Mouse (Mus musculus) Patski (cell line): ENCODE results near the gene Ifnz. TPM values are rescaled to one million over a fixed set of nuclear protein-coding genes. Genes with fewer than 3 reads are reported as not detected.
"Not testable (repeated sequence)": the region's sequence is repeated elsewhere in the genome, so short reads cannot be mapped to it uniquely, and the experiment has no call there.

Source experiments
- ATAC-seq: fragments of 100-300 bp; one replicate; pipeline ENCODE4 v1.8.0; 2021
- CTCF ChIA-PET: fragments of 350-600 bp; sonication (Branson Sonifier 250); formaldehyde crosslinking; loops from one replicate; lab custom pipeline; 2022; ENCODE audit warnings: inconsistent platforms; lab: Charles Lee
- POLR2A ChIA-PET: fragments of 350-600 bp; sonication (Branson Sonifier 250); formaldehyde crosslinking; loops from one replicate; lab custom pipeline; 2022; ENCODE audit warnings: antibody characterized with exemption, inconsistent platforms; lab: Charles Lee
- DNase-seq: peaks from one replicate; pipeline ENCODE4 v3.0.0-alpha.2; 2011; ENCODE audit warnings: low read depth, low spot score
- H3K27me3 ChIP-seq: fragments of 371-371 bp; one replicate; pipeline ENCODE4 v1.5.1; 2021
- CTCF ChIP-seq: fragments of 100-300 bp; IDR thresholded peaks from one replicate; pipeline ENCODE4 v1.5.1; 2021
- in situ Hi-C: fragments of 300-500 bp; cut with MboI; formaldehyde crosslinking; loops from 3 replicates; pipeline ENCODE4 v1.11.1; 2018; ENCODE audit warnings: low pct_unique_long_range_greater_than_20kb, mixed read lengths
- polyA plus RNA-seq: library from polyadenylated mRNA; unstranded; gene quantifications from one replicate; pipeline ENCODE4 v1.2.3, GENCODE M21; 2021

Ifnz gene
- polyA plus RNA-seq, 1 experiment from 2014 or later: not detected

DNA sequence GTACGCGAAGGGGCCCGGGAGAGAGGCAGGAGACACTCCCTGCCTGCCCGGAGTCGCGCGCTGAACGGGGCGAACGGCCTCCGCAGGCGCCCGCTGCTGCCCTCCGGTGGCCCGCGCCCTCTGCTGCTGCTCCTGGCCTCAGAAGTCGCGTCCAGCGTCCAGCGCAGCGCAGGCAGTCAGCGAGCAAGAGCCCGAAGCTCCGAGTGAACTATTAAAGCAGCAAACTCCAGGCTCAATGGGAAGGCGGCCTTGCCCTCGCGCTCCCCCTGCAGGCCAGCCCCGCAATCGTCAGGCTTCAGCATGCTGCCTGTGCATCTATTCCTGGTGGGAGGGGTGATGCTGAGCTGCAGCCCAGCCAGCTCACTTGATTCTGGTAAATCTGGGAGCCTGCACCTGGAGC is 21.0 kb downstream of the Ifnz start, which contains the start of gene Gm13287:
TSS of gene Gm13287 (plus strand) at position 301 of the 400 bp plus-strand sequence.
- ATAC-seq, DNase-seq, CTCF ChIA-PET: not testable (repeated sequence)

DNA sequence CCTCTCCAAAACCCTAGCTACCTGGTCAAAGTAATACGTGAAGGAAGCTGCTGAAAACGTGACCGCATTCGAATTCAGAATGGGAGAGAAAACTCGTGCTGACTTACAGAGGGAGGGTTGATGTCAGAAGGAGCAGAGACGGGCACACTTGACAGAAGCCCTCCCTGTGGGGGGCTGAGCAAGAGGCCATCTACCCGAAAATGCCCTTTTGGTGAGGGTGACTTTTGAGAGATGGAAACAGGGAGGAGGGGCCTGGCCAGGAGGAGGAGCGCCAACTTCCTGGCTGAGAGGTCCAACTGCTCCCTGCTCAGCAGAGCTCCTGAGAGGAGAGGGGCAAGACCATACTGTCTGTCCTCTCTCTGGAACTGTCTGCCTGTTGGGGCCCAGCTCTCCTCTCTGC is 23.3 kb downstream of the Ifnz start, which contains the start of gene Gm13288:
TSS of gene Gm13288 (plus strand) at position 301 of the 400 bp plus-strand sequence.
- CTCF ChIA-PET, POLR2A ChIA-PET, ATAC-seq, in situ Hi-C loops, DNase-seq, H3K27me3 ChIP-seq: not testable (repeated sequence)

More for the DNA sequence above, 21.0 kb downstream of the Ifnz start, which contains the start of gene Gm13287:
- in situ Hi-C loops, POLR2A ChIA-PET, H3K27me3 ChIP-seq: not testable (repeated sequence)

DNA sequence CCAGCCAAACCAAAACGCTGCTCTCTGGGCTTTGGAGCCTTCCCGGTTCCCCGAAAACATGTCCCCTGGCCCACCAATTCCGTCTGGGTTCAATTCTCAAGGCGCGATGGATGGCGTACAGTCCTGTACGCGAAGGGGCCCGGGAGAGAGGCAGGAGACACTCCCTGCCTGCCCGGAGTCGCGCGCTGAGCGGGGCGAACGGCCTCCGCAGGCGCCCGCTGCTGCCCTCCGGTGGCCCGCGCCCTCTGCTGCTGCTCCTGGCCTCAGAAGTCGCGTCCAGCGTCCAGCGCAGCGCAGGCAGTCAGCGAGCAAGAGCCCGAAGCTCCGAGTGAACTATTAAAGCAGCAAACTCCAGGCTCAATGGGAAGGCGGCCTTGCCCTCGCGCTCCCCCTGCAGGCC is 23.8 kb downstream of the Ifnz start:
- H3K27me3 ChIP-seq, in situ Hi-C loops, CTCF ChIA-PET, DNase-seq, ATAC-seq, POLR2A ChIA-PET: not testable (repeated sequence)

DNA sequence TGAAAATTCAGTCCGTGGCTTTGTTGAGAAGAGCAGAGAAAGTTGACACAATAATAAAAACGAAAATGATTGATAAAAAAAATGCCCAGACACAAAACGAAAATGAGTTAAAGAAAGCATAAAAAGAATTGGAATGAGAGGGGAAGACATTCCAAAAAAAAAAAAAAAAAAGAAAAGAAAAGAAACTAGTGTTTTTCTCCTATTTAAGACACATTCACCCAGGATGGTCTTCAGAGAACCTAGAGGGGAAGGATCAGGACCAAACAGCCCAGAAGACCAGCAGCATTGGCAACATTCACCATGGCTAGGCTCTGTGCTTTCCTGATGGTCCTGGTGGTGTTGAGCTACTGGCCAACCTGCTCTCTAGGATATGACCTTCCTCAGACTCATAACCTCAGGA is 34.0 kb downstream of the Ifnz start, which contains the start of gene Ifna7:
TSS of gene Ifna7 (plus strand) at position 301 of the 400 bp plus-strand sequence.
- no peaks in the 10 kb centered on the region for H3K27me3 ChIP-seq
- in situ Hi-C loops: no loop called here
- POLR2A ChIA-PET: no interaction called here
- CTCF ChIA-PET: no interaction called here
- TF ChIP-seq CTCF: no peak
- DNase-seq (no peak), ATAC-seq (no peak)

GRCm38 (mm10) chr4:88819659-88820058 is 37.7 kb downstream of the Ifnz start, which contains the start of gene Ifna11:
Ifna11 (plus strand) TSS chr4:88819959.
- ChIA-PET POLR2A (no interaction called here), CTCF (interaction anchor here (1.2 kb wide), 1 partner anchor 11 kb away, joined by 5 read pairs; no protein-coding TSS in a partner anchor)
- no peak for DNase-seq
- no peak for ATAC-seq
- TF ChIP-seq CTCF: no peak
- H3K27me3 ChIP-seq: no peaks in the 10 kb centered on the region
- in situ Hi-C loops: no loop called here

DNA sequence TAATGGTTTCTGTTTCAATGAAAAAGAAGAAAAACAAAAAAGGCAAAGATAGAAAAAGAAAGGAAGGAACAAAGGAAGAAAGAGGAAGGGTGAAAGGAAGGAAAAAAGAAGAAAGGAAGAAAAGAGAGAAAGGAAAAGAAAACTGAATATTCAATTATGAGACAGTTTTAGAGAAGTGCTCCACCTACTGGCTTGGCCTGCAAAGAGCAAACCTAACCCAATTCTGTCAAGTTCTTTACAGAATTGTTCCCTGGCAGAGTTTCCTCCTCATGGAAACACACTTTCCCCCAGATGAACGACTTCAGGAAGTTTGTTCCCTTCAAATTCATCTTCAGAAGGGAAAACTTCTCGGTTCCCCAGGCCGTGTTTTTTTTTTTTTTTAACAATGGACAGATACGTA is 41.1 kb downstream of the Ifnz start:
- POLR2A ChIA-PET: no interaction called here
- DNase-seq (no peak), ATAC-seq (no peak)
- peak; percentile 34 for TF ChIP-seq CTCF
- CTCF ChIA-PET: interaction anchor here (1.9 kb wide), 1 partner anchor 8 kb away, joined by 10 read pairs; no protein-coding TSS in a partner anchor
- in situ Hi-C loops: no loop called here
- no peaks in the 10 kb centered on the region for H3K27me3 ChIP-seq

- in situ Hi-C loops: loop anchor here (25.0 kb wide), 4 partner anchors 665 to 1715 kb away; partner anchors contain the start of gene Dmrta1
- CTCF ChIA-PET: not testable (repeated sequence)
Measured at GRCm38 (mm10) chr4:88827116-88827515, 45.2 kb downstream of the Ifnz start, which contains the start of gene Ifna6. Ifna6 (plus strand) TSS chr4:88827416.

DNA sequence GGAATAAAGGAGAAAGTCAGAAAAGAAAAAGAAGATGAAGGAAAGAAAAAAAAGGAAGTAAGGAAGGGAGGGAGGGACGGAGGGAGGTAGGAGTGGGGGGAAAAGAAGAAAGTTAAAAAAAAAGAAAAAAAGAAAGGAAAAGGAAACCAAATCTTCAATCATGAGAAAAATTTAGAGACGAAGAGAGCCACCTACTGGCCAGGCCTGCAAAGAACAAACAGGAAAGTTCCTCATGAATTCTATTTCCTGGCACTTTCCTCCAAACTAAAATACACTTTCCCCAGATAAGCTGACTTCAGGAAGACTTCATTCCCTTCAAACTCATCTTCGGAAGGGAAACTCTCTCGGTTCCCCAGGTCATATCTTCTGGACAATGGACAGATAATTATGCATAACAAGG is 48.6 kb downstream of the Ifnz start:
- ATAC-seq: peak; percentile 27
- in situ Hi-C loops: loop anchor here (5.0 to 25.0 kb wide), 5 partner anchors 258 to 1718 kb away; partner anchors contain the start of genes Dmrta1 and Ifna14

More at GRCm38 (mm10) chr4:88827116-88827515, 45.2 kb downstream of the Ifnz start, which contains the start of gene Ifna6:
- POLR2A ChIA-PET, H3K27me3 ChIP-seq, DNase-seq, ATAC-seq: not testable (repeated sequence)

More for the DNA sequence above, 48.6 kb downstream of the Ifnz start:
- CTCF ChIA-PET: interaction anchor here (1.0 to 3.0 kb wide), 18 partner anchors 8 to 669 kb away, joined by 3 to 31 read pairs (median 6); partner anchors contain the start of genes Ifna14 and Ifna4
- POLR2A ChIA-PET: no interaction called here
- peak; percentile 30 for DNase-seq
- peaks cover 4% of the 10 kb centered on the region for H3K27me3 ChIP-seq
- peak; percentile 97 for TF ChIP-seq CTCF

Other genes starting within 250 kb of the Ifnz start
- gene Ifna15, start 223.9 kb upstream of the Ifnz start, polyA plus RNA-seq: not detected
- not detected for gene Ifna14, start 210.3 kb upstream of the Ifnz start, polyA plus RNA-seq
- gene Ifna9, start 189.7 kb upstream of the Ifnz start, polyA plus RNA-seq: not detected
- not detected for gene Ifna12, start 178.8 kb upstream of the Ifnz start, polyA plus RNA-seq
- not detected for gene C87499, start 147.7 kb upstream of the Ifnz start, polyA plus RNA-seq
- gene Ifna13, start 137.7 kb upstream of the Ifnz start, polyA plus RNA-seq: not detected
- not detected for gene Ifna16, start 105.2 kb upstream of the Ifnz start, polyA plus RNA-seq
- gene Ifna2, start 98.2 kb upstream of the Ifnz start, polyA plus RNA-seq: not detected
- gene Ifnab, start 90.8 kb upstream of the Ifnz start, polyA plus RNA-seq: not detected
- 1.3 TPM for gene Gm26566, start 60.3 kb upstream of the Ifnz start, polyA plus RNA-seq
- 18.2 TPM for gene Klhl9, start 59.7 kb upstream of the Ifnz start, polyA plus RNA-seq
- not detected for gene Gm13271, start 27.3 kb upstream of the Ifnz start, polyA plus RNA-seq
- not detected for gene Gm13283, start 22.0 kb upstream of the Ifnz start, polyA plus RNA-seq
- gene Gm13290, start 8.3 kb upstream of the Ifnz start, polyA plus RNA-seq: 2.7 TPM
- gene Gm13289, start 5.2 kb upstream of the Ifnz start, polyA plus RNA-seq: not detected
- gene Gm13272, start 2.3 kb upstream of the Ifnz start, polyA plus RNA-seq: not detected
- gene Gm13276, start 3.6 kb downstream of the Ifnz start, polyA plus RNA-seq: 2.4 TPM
- not detected for gene Gm13277, start 6.5 kb downstream of the Ifnz start, polyA plus RNA-seq
- not detected for gene Gm13278, start 9.4 kb downstream of the Ifnz start, polyA plus RNA-seq
- gene Gm13275, start 12.4 kb downstream of the Ifnz start, polyA plus RNA-seq: not detected
- gene Gm13279, start 15.3 kb downstream of the Ifnz start, polyA plus RNA-seq: not detected
- gene Gm13285, start 17.5 kb downstream of the Ifnz start, polyA plus RNA-seq: 1.1 TPM
- 2.1 TPM for gene Gm13287, start 21.1 kb downstream of the Ifnz start, polyA plus RNA-seq
- 0.22 TPM for gene Gm13288, start 23.4 kb downstream of the Ifnz start, polyA plus RNA-seq
- not detected for gene Ifna7, start 34.1 kb downstream of the Ifnz start, polyA plus RNA-seq
- gene Ifna11, start 37.8 kb downstream of the Ifnz start, polyA plus RNA-seq: not detected
- gene Ifna6, start 45.3 kb downstream of the Ifnz start, polyA plus RNA-seq: not detected
- not detected for gene Ifna5, start 53.4 kb downstream of the Ifnz start, polyA plus RNA-seq
- not detected for gene Ifna4, start 59.7 kb downstream of the Ifnz start, polyA plus RNA-seq
- gene Ifna1, start 68.0 kb downstream of the Ifnz start, polyA plus RNA-seq: not detected
- 0.15 TPM for gene Ifne, start 98.1 kb downstream of the Ifnz start, polyA plus RNA-seq